Mouse (Mus musculus) heart, embryonic 11.5 days (tissue): ENCODE measurements around the gene Gas2l2. TPM values are rescaled to one million over a fixed set of nuclear protein-coding genes. Genes with fewer than 3 reads are reported as not detected.

Source experiments
- ATAC-seq: fragments of 200-750 bp; cut with Nextera tagmentation; replicated peaks from 2 replicates; pipeline ENCODE4 v1.8.0; 2017; ENCODE audit warnings: moderate library complexity; ENCODE audit not compliant: insufficient number of reproducible peaks, low FRiP score, low TSS enrichment
- H3K27ac ChIP-seq: fragments of 300-500 bp; sonication (generic); 2 replicates; pipeline ENCODE4 v1.5.1; 2014; ENCODE audit warnings: mild to moderate bottlenecking, low read depth, low read length
- H3K27me3 ChIP-seq: fragments of 300-500 bp; sonication (generic); 2 replicates; pipeline ENCODE4 v1.6.1; 2014; ENCODE audit warnings: mild to moderate bottlenecking, low read length, mixed read lengths; ENCODE audit not compliant: control insufficient read depth, insufficient read depth
- H3K36me3 ChIP-seq: fragments of 300-500 bp; sonication (generic); 2 replicates; pipeline ENCODE4 v1.6.1; 2014; ENCODE audit warnings: mild to moderate bottlenecking, low read length, moderate library complexity, mixed read lengths; ENCODE audit not compliant: control insufficient read depth, insufficient read depth
- H3K4me1 ChIP-seq: fragments of 300-500 bp; sonication (generic); 2 replicates; pipeline ENCODE4 v1.6.1; 2014; ENCODE audit warnings: low read length; ENCODE audit not compliant: control insufficient read depth, insufficient read depth
- H3K4me2 ChIP-seq: fragments of 300-500 bp; sonication (generic); 2 replicates; pipeline ENCODE4 v1.6.1; 2014; ENCODE audit warnings: mild to moderate bottlenecking, moderate library complexity
- H3K4me3 ChIP-seq: fragments of 300-500 bp; sonication (generic); 2 replicates; pipeline ENCODE4 v1.5.1; 2014; ENCODE audit warnings: low read depth, low read length
- H3K9ac ChIP-seq: fragments of 300-500 bp; sonication (generic); 2 replicates; pipeline ENCODE4 v1.6.1; 2014; ENCODE audit warnings: mild to moderate bottlenecking, low read depth, low read length, moderate library complexity
- H3K9me3 ChIP-seq: fragments of 300-500 bp; sonication (generic); replicated peaks from 2 replicates; pipeline ENCODE4 v1.6.1; 2016; ENCODE audit warnings: low read length; ENCODE audit not compliant: control insufficient read depth
- WGBS: fragments of 180-500 bp; shearing (Covaris S2); extraction: QIAGEN DNeasy Blood & Tissue Kit; methylation state at CpG from one replicate; pipeline ENCODE4 v1.1.7; 2014; ENCODE audit not compliant: insufficient replicate concordance; 5-methylcytosine and 5-hydroxymethylcytosine counted together
- polyA plus RNA-seq: library from polyadenylated mRNA; unstranded; fragments of >200 nt; fragmentation: Nextera tagmentation; extraction: Ambion mirVana; gene quantifications from 2 replicates; pipeline ENCODE4 v1.2.1, GENCODE M21; 2014

The Gas2l2 gene
- polyA plus RNA-seq: 0.10 and 0.14 TPM in 2 replicates

DNA sequence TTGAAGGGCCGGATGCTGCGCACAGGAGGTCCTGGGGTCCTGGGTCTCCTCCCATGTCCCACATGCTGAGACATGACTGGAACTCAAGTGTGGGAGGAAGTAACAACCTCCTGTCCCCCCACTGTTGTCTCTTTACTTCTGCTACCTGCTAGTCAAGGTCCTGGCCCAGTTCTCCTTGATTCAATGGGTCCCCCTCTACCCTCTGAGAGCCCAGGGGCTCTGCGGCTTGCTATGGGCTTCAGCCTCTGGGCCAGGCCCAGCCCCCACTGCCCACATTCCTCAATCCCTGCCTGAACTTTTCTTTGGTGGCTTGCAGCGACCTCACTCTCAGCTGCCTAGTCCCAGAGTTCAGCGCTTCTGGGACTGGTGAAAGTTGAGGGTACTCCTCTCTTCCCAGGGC lies at the start of gene Gas2l2:
Gas2l2 (minus strand) TSS at position 101 of the 400 bp plus-strand sequence.
- no peak for ATAC-seq
- 44% methylated on average over 5 of the region's 5 CpGs for WGBS
- H3K4me1 ChIP-seq: peaks cover 23% of the 10 kb centered on the region
- no peak within 1 kb of the TSS; the same call in 1 of the 2 replicates for H3K9ac ChIP-seq
- peak within 1 kb of the TSS; percentile 7 for H3K4me2 ChIP-seq
- H3K27ac ChIP-seq: no peak within 1 kb of the TSS
- H3K9me3 ChIP-seq: no peaks in the 10 kb centered on the region
- H3K27me3 ChIP-seq: peaks cover 30% of the 10 kb centered on the region
- H3K4me3 ChIP-seq: no peak within 1 kb of the TSS
- H3K36me3 ChIP-seq: no peaks in the 10 kb centered on the region

DNA sequence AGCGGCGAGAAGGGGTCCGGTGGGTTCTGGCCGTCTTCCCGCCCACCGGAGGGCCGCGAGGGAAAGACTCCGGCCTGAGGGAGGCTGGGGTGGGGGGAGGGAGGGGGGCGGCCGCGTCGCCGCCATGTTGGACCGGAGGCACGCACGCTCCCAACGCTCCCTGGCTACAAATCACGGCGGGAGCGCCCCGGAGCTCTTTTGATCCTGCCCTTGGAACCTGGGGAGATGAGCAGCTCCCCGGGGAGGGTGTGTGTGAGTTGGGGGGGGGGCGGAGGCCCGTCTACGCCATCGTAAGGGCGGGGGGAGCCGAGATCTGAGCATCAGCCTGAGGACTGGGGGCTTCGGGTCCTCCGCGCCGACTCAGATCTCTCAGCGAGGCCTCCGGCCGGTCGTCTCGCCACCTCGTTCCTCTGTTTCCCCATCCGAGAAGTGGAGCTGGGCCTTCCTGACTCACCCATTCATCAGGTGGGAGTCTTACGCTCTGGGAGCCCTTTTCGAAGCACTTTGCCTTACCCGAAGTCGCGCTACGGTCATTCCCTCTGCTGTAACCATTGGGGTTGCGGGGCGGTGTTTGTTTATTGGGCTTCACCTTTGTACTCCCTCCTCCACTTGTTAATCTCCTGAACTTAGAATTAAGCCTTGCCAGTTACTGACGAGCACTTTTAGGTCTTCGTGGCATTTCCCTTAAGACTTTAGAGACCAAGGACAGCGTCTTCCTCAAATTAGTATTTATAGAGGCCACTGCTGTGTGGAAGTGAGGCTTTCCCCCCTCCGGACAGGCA lies 44.2 kb upstream of the Gas2l2 start:
- Histone ChIP-seq H3K9me3 (no peaks in the 10 kb centered on the region), H3K27ac (peak overlapping the region; percentile 91), H3K4me1 (peaks cover 14% of the 10 kb centered on the region), H3K27me3 (no peaks in the 10 kb centered on the region), H3K4me3 (peak overlapping the region; percentile 98), H3K4me2 (peak overlapping the region; percentile 94), H3K36me3 (0 out of 2 replicates have a peak, but pooled peaks cover 4% of the 10 kb centered on the region), H3K9ac (peak overlapping the region; percentile 90)
- peak; percentile 75 for ATAC-seq
- under 1% methylated on average over 52 of the region's 52 CpGs for WGBS

DNA sequence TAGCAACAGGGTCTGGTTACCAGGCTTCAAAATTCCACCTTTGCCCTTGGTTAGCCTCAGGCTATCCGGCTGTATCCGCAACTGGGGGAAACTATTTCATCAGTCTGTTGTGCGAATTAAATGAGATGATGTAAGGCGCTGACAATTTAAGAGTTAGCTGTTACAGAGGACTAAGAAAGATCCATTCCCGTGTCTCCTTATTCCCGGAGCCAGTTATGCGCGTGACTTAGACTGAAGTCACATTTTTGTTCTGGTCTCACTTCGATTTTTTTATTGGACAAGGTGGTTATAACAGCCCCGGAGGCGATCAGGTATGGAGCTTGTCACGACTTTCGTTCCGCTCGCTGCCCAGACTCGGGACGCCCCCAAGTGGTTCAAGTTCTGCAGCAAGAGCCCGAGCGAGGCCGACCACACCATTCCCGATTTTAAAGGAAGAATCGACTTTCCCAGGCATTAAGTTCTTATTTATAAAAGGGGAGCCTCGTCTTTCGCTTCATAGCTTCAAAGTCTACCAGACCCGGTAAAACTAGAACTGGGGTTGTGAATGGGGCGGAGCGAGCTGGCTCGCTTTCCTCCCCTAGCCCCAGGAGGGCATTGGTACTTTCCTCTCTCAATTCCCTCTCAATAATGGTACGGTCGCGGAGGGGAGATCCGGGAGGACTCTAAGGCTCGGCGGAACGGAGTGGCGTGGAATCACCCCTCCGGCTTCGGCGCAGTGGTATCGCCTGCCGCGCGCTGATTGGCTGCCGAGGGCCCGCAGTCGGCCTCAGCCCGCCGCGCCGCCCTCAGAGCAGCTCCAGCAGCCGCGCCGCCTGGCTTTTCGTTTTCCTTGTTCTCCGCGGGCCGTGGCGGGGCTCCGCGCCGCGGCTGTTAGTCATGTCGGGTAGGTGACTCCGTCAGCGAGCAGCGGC lies 43.3 kb upstream of the Gas2l2 start, which contains the start of gene Taf15:
Taf15 (plus strand) TSS at position 763 of the 911 bp plus-strand sequence.
- Histone ChIP-seq H3K36me3 (0 out of 2 replicates have a peak, but pooled peaks cover 4% of the 10 kb centered on the region), H3K9me3 (no peaks in the 10 kb centered on the region), H3K4me1 (peaks cover 17% of the 10 kb centered on the region), H3K4me2 (peak within 1 kb of the TSS; percentile 94), H3K4me3 (peak within 1 kb of the TSS; percentile 98), H3K27me3 (no peaks in the 10 kb centered on the region), H3K9ac (peak within 1 kb of the TSS; percentile 90), H3K27ac (peak within 1 kb of the TSS; percentile 91)
- under 1% methylated on average over 66 of the region's 66 CpGs for WGBS
- ATAC-seq: peak; percentile 98

DNA sequence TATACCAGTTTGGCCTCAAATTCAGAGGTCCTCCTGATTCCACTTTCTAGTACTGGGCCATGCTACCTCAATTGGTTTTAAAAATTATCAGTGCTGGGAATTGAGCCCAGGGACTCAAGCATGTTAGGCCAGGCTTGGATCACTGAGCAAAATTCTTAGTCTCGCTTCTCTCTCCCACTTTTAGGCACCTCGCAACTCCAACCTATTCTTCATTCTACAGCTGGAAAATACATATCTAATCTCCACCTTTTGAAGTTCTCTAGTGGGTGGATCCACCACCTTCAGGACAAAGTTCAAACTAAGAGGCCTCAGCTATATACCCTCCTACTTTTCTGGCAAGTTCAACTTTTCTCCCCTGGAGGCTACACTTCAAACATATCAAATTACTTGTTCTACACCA lies 42.5 kb upstream of the Gas2l2 start:
- Histone ChIP-seq H3K9ac (peak overlapping the region; percentile 90; the same call in 1 of the 2 replicates), H3K9me3 (no peaks in the 10 kb centered on the region), H3K27ac (no peak overlapping the region), H3K4me2 (peak overlapping the region; percentile 94), H3K4me3 (peak overlapping the region; percentile 98), H3K36me3 (0 out of 2 replicates have a peak, but pooled peaks cover 2% of the 10 kb centered on the region), H3K4me1 (peaks cover 25% of the 10 kb centered on the region), H3K27me3 (no peaks in the 10 kb centered on the region)
- 75% methylated on average over 2 of the region's 2 CpGs for WGBS
- no peak for ATAC-seq

DNA sequence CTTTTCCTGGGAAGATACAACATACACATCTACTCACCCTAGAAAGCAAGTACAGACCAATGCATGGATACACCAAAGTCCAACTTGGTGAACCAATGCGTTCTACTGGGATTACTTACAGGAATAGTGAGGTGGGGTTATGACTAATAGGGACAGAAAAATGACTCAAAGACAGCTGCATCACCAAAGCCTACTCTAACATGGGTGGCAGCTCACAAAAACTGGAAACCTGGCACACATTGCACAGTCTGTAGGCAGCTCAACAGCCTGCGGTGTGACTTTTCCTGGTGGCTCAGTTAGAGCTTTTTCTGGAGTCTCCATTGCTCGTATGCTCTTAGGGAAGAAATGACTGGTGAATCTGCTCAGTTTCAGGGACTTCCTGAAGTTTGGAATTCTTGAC lies 39.5 kb upstream of the Gas2l2 start:
- Histone ChIP-seq H3K27ac (no peak overlapping the region), H3K4me2 (no peak overlapping the region), H3K9ac (no peak overlapping the region), H3K27me3 (peaks cover 17% of the 10 kb centered on the region), H3K36me3 (no peaks in the 10 kb centered on the region), H3K4me1 (peaks cover 24% of the 10 kb centered on the region), H3K4me3 (no peak overlapping the region), H3K9me3 (no peaks in the 10 kb centered on the region)
- ATAC-seq: no peak
- WGBS: 93% methylated on average over 3 of the region's 3 CpGs

DNA sequence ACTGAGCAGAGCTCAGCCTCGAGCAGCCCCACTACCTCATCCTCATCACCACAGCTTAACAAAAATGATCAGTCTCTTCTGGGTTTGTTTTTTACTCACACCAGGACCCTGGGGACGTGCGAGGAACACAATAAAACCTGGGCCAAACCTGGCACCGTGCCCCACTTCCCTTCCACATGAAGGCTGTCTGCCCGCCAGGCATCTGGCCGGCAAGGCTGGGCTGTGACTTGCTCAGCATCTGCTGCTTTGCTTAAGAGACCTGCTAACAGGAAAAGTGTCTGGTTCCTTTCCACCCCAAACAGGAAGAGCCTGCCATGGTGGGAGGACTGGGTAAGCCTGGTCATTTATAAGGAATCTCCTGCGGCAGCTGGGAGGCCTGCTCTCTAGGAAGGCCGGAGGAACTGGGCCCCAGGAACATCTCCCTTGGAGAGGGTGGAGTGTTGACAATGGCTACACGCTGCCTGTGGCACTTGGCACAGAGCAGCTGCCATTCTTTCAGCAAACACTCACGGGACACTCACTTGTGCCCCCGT lies 37.9 kb upstream of the Gas2l2 start:
- H3K27me3 ChIP-seq: peaks cover 20% of the 10 kb centered on the region
- H3K36me3 ChIP-seq: no peaks in the 10 kb centered on the region
- no peak overlapping the region for H3K4me3 ChIP-seq
- H3K27ac ChIP-seq: no peak overlapping the region
- peaks cover 25% of the 10 kb centered on the region for H3K4me1 ChIP-seq
- no peaks in the 10 kb centered on the region for H3K9me3 ChIP-seq
- 23% methylated on average over 11 of the region's 11 CpGs for WGBS
- ATAC-seq: peak; percentile 68; the same call in 1 of the 2 replicates
- H3K9ac ChIP-seq: no peak overlapping the region
- H3K4me2 ChIP-seq: peak overlapping the region; percentile 17; the same call in 1 of the 2 replicates

DNA sequence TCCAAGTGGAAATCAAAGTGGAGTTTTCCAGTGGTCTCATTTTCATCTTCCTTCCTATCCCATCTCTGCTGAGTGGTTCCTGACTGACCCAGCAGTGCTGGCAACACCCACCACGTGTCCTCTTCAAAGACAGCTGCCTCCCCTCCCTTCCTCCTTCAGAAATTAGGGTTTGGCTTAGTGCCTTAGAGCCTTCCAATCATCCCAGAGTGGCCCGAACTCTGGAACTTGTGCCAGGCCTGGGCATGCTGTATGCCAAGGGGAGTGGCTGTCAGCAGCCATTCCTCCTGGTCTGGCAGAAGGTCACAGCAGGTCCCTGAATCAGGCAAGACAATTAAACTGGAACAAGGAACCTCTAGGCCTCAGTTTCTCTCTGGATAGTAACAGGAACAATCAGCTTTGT lies 36.7 kb upstream of the Gas2l2 start:
- 41% methylated on average over 2 of the region's 2 CpGs for WGBS
- H3K4me1 ChIP-seq: peaks cover 26% of the 10 kb centered on the region
- no peak for ATAC-seq
- no peak overlapping the region for H3K4me2 ChIP-seq
- H3K27ac ChIP-seq: no peak overlapping the region
- H3K4me3 ChIP-seq: no peak overlapping the region
- no peaks in the 10 kb centered on the region for H3K9me3 ChIP-seq
- H3K27me3 ChIP-seq: peaks cover 27% of the 10 kb centered on the region
- H3K9ac ChIP-seq: no peak overlapping the region
- no peaks in the 10 kb centered on the region for H3K36me3 ChIP-seq

DNA sequence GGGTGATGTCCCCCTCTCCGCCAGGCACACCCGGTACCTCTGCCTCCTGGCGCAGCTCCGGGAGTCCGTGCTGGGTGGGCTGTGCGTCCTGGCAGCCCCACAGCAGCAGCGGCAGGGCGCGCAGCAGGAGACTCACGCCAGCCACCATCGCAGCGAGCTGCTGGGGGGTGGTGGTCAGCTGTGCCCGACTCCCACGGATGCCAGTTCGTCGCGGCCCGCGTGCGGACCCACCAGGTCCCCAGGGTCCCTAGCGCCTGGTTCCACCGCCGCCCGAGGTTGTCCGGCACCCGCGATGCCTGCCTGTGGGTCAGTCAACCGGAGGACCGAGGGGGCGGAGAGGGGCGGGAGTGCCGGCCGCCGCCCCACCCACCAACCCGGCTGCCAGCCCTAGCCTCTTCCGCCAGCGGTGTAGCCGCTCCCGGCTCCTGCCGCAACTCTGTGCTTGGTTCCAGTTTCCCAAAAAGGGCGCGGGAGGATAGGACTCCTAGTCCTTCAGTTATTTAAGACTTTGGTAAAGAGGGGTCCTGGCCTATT lies 33.5 kb upstream of the Gas2l2 start, which contains the start of gene Mmp28:
Mmp28 (minus strand) TSS at position 361 of the 534 bp plus-strand sequence.
- H3K36me3 ChIP-seq: no peaks in the 10 kb centered on the region
- H3K4me3 ChIP-seq: peak within 1 kb of the TSS; percentile 65
- H3K27ac ChIP-seq: no peak within 1 kb of the TSS; the same call in 1 of the 2 replicates
- peaks cover 27% of the 10 kb centered on the region for H3K27me3 ChIP-seq
- peaks cover 23% of the 10 kb centered on the region for H3K4me1 ChIP-seq
- WGBS: 0% methylated on average over 42 of the region's 42 CpGs
- no peaks in the 10 kb centered on the region for H3K9me3 ChIP-seq
- no peak for ATAC-seq
- peak within 1 kb of the TSS; percentile 77 for H3K9ac ChIP-seq
- peak within 1 kb of the TSS; percentile 86 for H3K4me2 ChIP-seq
